Mouse (Mus musculus): ENCODE results near the gene Aym1.

GRCm38 (mm10) chr5:113357656-113358055 lies 562 bp downstream of the Aym1 start:
- TF ChIP-seq CTCF (conservative IDR thresholded peaks at IDR 0.05; ENCODE audit: low read length): no peak
- no peak for TF ChIP-seq NANOG (IDR thresholded peaks at IDR 0.05; ENCODE audit: borderline replicate concordance, low read length)
- TF ChIP-seq POU5F1 (IDR thresholded peaks at IDR 0.05; ENCODE audit: borderline replicate concordance, low read length): no peak

Data from E14TG2a.4 (cell line).